Mouse (Mus musculus) heart, embryonic 15.5 days (tissue): ENCODE measurements around the gene Fbxo8. TPM values are rescaled to one million over a fixed set of nuclear protein-coding genes. Genes with fewer than 3 reads are reported as not detected.

ENCODE experiments used
- ATAC-seq: fragments of 200-750 bp; cut with Nextera tagmentation; replicated peaks from 2 replicates; pipeline ENCODE4 v1.8.0; 2017; ENCODE audit warnings: low read depth, moderate TSS enrichment; ENCODE audit not compliant: insufficient number of reproducible peaks, insufficient read depth, low FRiP score
- H3K27ac ChIP-seq: fragments of 300-500 bp; sonication (generic); 2 replicates; pipeline ENCODE4 v1.5.1; 2015; ENCODE audit warnings: mild to moderate bottlenecking, inconsistent platforms
- H3K27me3 ChIP-seq: fragments of 300-500 bp; sonication (generic); 2 replicates; pipeline ENCODE4 v1.6.1; 2015; ENCODE audit warnings: inconsistent platforms
- H3K36me3 ChIP-seq: fragments of 300-500 bp; sonication (generic); 2 replicates; pipeline ENCODE4 v1.6.1; 2015; ENCODE audit warnings: mild to moderate bottlenecking, inconsistent platforms
- H3K4me1 ChIP-seq: fragments of 300-500 bp; sonication (generic); replicated peaks from 2 replicates; pipeline ENCODE4 v1.6.1; 2015; ENCODE audit warnings: inconsistent platforms
- H3K4me2 ChIP-seq: fragments of 300-500 bp; sonication (generic); 2 replicates; pipeline ENCODE4 v1.6.1; 2015; ENCODE audit warnings: inconsistent platforms, mild to moderate bottlenecking, moderate library complexity
- H3K4me3 ChIP-seq: fragments of 300-500 bp; sonication (generic); 2 replicates; pipeline ENCODE4 v1.5.1; 2015; ENCODE audit warnings: mild to moderate bottlenecking, inconsistent platforms
- H3K9ac ChIP-seq: fragments of 300-500 bp; sonication (generic); 2 replicates; pipeline ENCODE4 v1.6.1; 2015; ENCODE audit warnings: mild to moderate bottlenecking, inconsistent platforms
- H3K9me3 ChIP-seq: fragments of 300-500 bp; sonication (generic); replicated peaks from 2 replicates; pipeline ENCODE4 v1.6.1; 2016; ENCODE audit warnings: inconsistent platforms
- WGBS: fragments of 180-500 bp; shearing (Covaris S2); methylation state at CpG from one replicate; pipeline ENCODE4 v1.1.7; 2015; ENCODE audit warnings: mixed read lengths; 5-methylcytosine and 5-hydroxymethylcytosine counted together
- polyA plus RNA-seq: library from polyadenylated mRNA; unstranded; fragments of >200 nt; fragmentation: Nextera tagmentation; extraction: Ambion mirVana; gene quantifications from 2 replicates; pipeline ENCODE4 v1.2.1, GENCODE M21; 2015

Gene Fbxo8
- polyA plus RNA-seq, 1 experiment from 2014 or later = 43.6 TPM

DNA sequence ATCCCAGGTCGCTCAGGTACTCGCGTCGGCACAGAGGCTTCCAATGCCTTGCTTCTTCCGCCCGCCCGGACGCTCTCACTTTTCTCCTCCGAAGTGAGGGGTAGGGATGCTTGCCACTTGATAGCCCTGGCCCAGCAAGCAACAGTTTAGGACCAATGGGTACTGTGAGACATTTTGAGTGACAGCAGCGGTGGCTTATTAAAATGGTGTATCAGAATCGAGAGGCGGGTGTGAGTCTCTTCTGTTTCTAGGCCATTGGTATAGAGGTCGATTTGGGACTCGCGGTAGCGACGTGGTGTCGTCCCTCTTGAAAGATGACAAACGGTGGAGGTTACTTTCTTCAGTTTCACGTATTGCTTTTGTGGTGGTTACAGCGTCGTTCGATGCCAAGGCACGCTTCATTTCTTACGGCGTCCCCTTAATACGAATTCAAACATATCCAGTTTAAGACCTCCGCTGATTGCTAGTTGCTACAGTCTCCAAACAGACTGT lies 517 bp downstream of the Fbxo8 start:
- H3K4me1 ChIP-seq = peaks cover 17% of the 10 kb centered on the region
- H3K9me3 ChIP-seq = no peaks in the 10 kb centered on the region
- peak overlapping the region; percentile 81 for H3K9ac ChIP-seq
- peak; percentile 97 for ATAC-seq
- peak overlapping the region; percentile 96 for H3K4me3 ChIP-seq
- no peaks in the 10 kb centered on the region for H3K36me3 ChIP-seq
- H3K4me2 ChIP-seq = peak overlapping the region; percentile 63
- no peaks in the 10 kb centered on the region for H3K27me3 ChIP-seq
- under 1% methylated on average over 28 of the region's 28 CpGs for WGBS
- peak overlapping the region; percentile 93 for H3K27ac ChIP-seq

DNA sequence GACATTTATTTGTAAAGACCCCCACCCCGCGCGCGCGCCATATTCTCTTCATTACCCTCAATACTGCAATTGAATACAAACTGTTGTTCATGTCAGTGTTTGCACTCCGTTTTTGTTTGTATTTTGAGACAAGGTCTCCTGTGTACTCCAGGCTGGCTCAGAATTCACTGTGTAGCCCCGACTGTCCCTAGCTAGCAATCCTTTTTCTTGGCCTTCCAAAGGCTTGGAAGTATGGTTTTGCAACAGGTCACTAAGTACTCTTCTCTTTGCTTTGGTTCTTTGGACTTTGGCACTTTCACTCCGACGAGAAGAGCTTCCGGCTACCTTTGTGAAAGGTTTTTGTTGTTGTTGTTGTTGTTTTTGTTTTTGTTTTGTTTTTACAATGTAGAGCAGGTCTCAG lies 1.2 kb downstream of the Fbxo8 start:
- Histone ChIP-seq H3K27me3 (no peaks in the 10 kb centered on the region), H3K4me1 (peaks cover 17% of the 10 kb centered on the region), H3K4me2 (peak overlapping the region; percentile 63), H3K9ac (peak overlapping the region; percentile 81; the same call in 1 of the 2 replicates), H3K27ac (0 out of 2 replicates have a peak overlapping the region, but pooled peaks have one; percentile 93), H3K4me3 (peak overlapping the region; percentile 96), H3K36me3 (no peaks in the 10 kb centered on the region), H3K9me3 (no peaks in the 10 kb centered on the region)
- no peak for ATAC-seq
- 23% methylated on average over 10 of the region's 10 CpGs for WGBS

DNA sequence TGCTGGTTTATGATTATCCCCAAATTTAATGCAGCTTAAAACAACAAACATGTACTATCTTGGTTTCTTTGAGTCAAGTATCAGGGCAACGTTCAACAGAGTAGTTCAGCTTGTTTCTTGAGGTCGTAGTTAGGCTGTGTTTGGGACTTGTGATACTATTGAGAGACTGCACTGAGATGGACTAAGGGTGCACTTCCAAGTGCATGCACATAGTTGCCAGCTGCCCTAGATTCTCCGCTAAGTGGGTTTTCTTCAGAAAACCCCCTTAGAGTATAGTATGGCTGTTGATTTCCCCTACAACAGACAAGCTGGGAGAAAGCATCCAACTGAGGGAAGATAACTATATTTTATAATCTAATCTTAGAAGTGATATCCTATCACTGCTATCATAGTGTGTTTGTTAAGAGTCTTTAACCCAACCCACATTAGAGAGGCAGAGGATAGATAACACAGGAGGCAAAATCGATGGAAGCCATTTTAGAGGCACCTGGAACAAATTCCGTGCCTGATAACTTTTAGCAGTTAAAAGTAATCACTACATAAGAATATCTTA lies 1.7 kb downstream of the Fbxo8 start:
- peak overlapping the region; percentile 63 for H3K4me2 ChIP-seq
- no peak overlapping the region for H3K27ac ChIP-seq
- H3K9ac ChIP-seq = no peak overlapping the region
- no peaks in the 10 kb centered on the region for H3K36me3 ChIP-seq
- H3K4me1 ChIP-seq = peaks cover 17% of the 10 kb centered on the region
- 35% methylated on average over 5 of the region's 5 CpGs for WGBS
- no peaks in the 10 kb centered on the region for H3K9me3 ChIP-seq
- ATAC-seq = no peak
- no peaks in the 10 kb centered on the region for H3K27me3 ChIP-seq
- peak overlapping the region; percentile 96 for H3K4me3 ChIP-seq

DNA sequence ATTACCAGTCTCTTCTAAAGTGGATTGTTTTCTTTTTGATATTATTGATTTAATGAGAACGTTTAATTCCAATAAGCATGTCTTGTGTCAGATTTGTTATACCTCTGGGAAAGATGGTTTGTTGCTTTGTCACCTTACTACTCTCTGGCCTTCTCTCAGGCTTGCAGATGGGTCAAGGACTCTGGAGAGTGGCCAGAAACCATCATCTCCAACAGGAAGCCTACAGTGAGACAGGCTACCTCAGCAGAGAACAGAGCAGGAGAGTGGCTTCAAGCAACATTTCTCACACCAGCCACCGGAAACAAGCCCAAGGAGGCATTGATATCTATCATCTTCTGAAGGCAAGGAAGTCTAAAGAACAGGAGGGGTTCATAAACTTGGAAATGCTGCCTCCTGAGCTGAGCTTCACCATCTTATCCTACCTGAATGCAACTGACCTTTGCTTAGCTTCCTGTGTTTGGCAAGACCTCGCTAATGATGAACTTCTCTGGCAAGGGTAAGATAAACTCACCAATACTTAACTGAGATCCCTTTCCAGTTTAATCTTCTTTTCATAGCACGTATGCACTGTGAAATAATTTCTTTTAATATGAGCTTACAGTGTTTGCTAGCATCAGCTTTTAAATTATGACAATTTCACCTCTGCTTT lies 13.6 kb downstream of the Fbxo8 start:
- no peak overlapping the region for H3K4me3 ChIP-seq
- no peaks in the 10 kb centered on the region for H3K4me1 ChIP-seq
- no peaks in the 10 kb centered on the region for H3K36me3 ChIP-seq
- H3K9me3 ChIP-seq = no peaks in the 10 kb centered on the region
- no peak overlapping the region for H3K4me2 ChIP-seq
- no peak for ATAC-seq
- 68% methylated on average over 4 of the region's 4 CpGs for WGBS
- H3K27me3 ChIP-seq = no peaks in the 10 kb centered on the region
- H3K9ac ChIP-seq = no peak overlapping the region
- H3K27ac ChIP-seq = no peak overlapping the region

DNA sequence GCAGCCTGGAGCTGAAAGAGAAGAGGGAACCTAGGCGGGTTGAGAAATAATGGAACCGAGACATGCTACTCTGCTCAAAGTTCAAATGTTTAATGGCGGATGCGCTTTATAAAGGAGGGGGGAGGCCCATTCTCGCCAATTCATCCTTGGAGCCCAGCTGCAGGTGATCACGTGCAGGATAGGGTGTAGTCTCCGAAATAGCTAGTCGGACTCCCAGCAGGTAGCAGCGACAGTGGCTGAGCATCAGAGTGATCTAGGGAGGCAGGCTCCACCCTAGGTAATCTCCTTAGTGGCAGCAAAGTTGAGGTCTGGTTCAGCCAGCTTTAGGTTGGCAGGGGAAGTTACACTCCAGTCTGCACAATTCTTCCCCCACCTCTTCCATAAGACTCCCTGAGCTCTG lies 16.0 kb downstream of the Fbxo8 start:
- no peak for ATAC-seq
- Histone ChIP-seq H3K36me3 (no peaks in the 10 kb centered on the region), H3K4me1 (no peaks in the 10 kb centered on the region), H3K27me3 (no peaks in the 10 kb centered on the region), H3K9ac (no peak overlapping the region), H3K4me3 (no peak overlapping the region), H3K27ac (no peak overlapping the region), H3K4me2 (no peak overlapping the region), H3K9me3 (no peaks in the 10 kb centered on the region)
- WGBS = 88% methylated on average over 9 of the region's 9 CpGs

DNA sequence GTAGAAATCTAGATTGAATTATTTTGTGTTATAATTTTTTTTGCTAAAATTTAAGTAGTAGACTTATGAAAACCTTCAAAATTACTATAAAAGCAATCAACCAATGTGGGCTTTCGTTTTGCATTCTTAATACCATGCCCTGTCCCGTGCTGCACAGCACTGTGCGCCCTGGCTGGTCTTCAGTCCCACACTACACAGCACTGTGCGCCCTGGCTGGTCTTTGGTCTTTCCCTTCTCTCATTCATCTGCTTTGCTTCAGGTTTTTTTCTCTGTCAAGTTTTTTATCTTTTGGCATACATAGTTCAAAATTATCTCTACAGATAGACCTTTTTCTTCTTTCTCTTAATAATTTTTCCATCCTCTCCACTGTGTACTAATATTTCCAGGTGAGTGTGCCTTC lies 30.0 kb downstream of the Fbxo8 start:
- no peak for ATAC-seq
- Histone ChIP-seq H3K27me3 (no peaks in the 10 kb centered on the region), H3K9ac (no peak overlapping the region), H3K4me1 (no peaks in the 10 kb centered on the region), H3K4me3 (no peak overlapping the region), H3K9me3 (no peaks in the 10 kb centered on the region), H3K4me2 (no peak overlapping the region), H3K36me3 (no peaks in the 10 kb centered on the region), H3K27ac (no peak overlapping the region)
- WGBS = 90% methylated on average over 4 of the region's 4 CpGs

DNA sequence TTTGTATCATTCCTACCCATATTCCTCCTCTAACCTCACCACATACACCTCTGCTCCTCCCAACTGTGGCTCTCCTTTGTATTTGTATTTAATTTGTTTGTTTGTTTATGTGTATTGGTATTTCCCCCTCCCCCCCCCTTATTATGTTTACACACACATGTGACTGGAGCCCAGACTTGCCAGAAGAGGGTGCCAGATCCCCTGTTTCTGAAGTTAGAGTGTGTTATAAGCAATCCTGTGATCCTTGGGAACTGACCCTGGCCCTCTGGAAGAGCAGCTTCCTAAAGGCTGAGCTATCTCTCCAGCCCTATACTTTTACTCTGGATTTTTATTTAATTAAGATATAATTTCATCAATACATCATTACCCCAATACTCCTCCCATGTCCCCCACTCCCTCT lies 32.0 kb downstream of the Fbxo8 start:
- Histone ChIP-seq H3K9me3 (no peaks in the 10 kb centered on the region), H3K27ac (no peak overlapping the region), H3K36me3 (no peaks in the 10 kb centered on the region), H3K27me3 (no peaks in the 10 kb centered on the region), H3K4me3 (no peak overlapping the region), H3K4me1 (no peaks in the 10 kb centered on the region), H3K4me2 (no peak overlapping the region), H3K9ac (no peak overlapping the region)
- no peak for ATAC-seq

DNA sequence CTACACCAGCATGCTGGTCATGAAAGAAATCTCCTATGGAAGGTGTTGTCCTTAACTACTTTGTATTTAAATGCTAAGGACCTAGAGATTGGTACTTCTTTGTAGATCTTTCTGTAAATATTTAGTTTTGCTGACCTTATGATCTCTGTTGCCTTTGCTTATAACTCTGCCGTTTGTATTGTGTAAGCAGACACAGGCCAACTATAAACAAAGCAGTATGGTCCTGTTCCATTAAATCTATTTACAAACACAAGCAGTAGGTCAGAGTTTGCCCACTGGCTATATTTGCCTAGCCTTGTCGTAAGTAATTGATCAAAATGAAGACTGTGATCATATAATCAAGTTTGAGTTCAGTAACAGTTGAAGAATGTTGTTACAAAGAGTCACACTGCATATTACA lies 38.1 kb downstream of the Fbxo8 start:
- ATAC-seq = no peak
- WGBS = 73% methylated on average over 2 of the region's 2 CpGs
- no peaks in the 10 kb centered on the region for H3K9me3 ChIP-seq
- no peak overlapping the region for H3K9ac ChIP-seq
- H3K36me3 ChIP-seq = no peaks in the 10 kb centered on the region
- no peaks in the 10 kb centered on the region for H3K4me1 ChIP-seq
- no peaks in the 10 kb centered on the region for H3K27me3 ChIP-seq
- H3K27ac ChIP-seq = no peak overlapping the region
- no peak overlapping the region for H3K4me2 ChIP-seq
- no peak overlapping the region for H3K4me3 ChIP-seq

DNA sequence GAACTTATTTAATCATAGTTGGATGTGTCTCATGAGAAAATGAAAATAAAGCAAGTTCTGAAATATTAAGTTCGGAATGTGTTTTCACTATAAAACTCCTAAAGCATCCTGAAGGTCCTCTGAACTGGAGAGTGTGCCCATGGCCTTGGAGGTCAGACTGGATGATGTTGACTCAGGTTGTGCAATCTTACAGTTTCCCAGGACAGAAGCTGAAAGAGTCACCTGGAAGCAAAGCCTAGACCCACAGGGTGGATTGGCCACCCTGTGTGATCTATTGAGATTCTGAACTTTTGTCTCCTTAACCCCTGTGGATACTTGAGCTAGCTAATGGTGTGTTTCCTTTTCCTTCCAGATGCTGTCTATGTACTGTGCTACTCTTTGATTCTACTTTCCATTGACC lies 40.2 kb downstream of the Fbxo8 start:
- Histone ChIP-seq H3K36me3 (no peaks in the 10 kb centered on the region), H3K4me3 (no peak overlapping the region), H3K9ac (no peak overlapping the region), H3K27ac (no peak overlapping the region), H3K4me2 (no peak overlapping the region), H3K4me1 (no peaks in the 10 kb centered on the region), H3K9me3 (no peaks in the 10 kb centered on the region), H3K27me3 (no peaks in the 10 kb centered on the region)
- ATAC-seq = no peak
- WGBS = 91% methylated on average over 1 of the region's 1 CpGs

DNA sequence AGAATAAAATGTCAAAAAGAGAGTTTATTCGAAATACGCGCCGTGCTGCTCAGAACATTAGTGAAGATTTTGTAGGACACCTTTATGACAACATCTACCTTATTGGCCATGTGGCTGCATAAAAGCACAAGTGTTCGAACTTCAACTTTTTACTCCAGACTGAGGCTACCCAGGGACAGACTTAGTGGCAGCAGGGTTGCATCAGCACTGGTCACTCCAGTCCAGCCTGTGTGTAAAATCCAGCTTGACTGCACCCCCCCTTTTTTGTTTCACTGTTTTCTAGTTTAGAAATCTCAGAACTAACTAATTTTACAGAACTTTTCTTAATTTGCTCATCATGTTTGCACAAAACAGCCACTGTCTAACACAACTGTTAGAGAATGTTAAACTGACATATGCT lies 40.6 kb downstream of the Fbxo8 start:
- 95% methylated on average over 5 of the region's 5 CpGs for whole genome bisulfite sequencing
- Histone ChIP-seq H3K4me2 (no peak overlapping the region), H3K36me3 (no peaks in the 10 kb centered on the region)

DNA sequence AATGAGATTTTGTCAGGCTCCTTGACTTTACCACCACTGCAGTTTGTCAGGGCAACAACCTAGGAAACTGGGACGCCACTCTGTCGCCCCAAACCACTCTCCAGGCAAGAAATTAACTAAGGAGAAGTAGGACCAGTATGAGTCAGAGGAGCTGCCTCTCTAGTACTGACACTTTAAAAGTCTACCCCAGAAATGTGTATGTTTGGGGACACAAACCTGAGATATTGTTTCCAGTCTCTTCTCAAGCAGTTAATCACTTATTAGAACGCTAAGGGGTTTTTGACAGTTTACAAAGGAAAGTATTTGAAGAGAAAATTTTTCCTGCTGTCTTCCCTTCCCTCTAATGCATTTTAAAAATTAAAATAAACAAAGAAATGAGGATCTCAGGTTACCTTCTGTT lies 55.6 kb downstream of the Fbxo8 start:
- H3K9me3 ChIP-seq = no peaks in the 10 kb centered on the region
- H3K4me3 ChIP-seq = no peak overlapping the region
- no peak overlapping the region for H3K27ac ChIP-seq
- no peak for ATAC-seq
- 47% methylated on average over 3 of the region's 3 CpGs for WGBS
- no peaks in the 10 kb centered on the region for H3K36me3 ChIP-seq
- no peak overlapping the region for H3K9ac ChIP-seq
- no peaks in the 10 kb centered on the region for H3K4me1 ChIP-seq
- no peaks in the 10 kb centered on the region for H3K27me3 ChIP-seq
- H3K4me2 ChIP-seq = no peak overlapping the region

More for the DNA sequence above, 40.6 kb downstream of the Fbxo8 start:
- Histone ChIP-seq H3K4me3 (no peak overlapping the region), H3K9me3 (no peaks in the 10 kb centered on the region), H3K27ac (no peak overlapping the region), H3K27me3 (no peaks in the 10 kb centered on the region), H3K4me1 (no peaks in the 10 kb centered on the region), H3K9ac (no peak overlapping the region)
- ATAC-seq = no peak

DNA sequence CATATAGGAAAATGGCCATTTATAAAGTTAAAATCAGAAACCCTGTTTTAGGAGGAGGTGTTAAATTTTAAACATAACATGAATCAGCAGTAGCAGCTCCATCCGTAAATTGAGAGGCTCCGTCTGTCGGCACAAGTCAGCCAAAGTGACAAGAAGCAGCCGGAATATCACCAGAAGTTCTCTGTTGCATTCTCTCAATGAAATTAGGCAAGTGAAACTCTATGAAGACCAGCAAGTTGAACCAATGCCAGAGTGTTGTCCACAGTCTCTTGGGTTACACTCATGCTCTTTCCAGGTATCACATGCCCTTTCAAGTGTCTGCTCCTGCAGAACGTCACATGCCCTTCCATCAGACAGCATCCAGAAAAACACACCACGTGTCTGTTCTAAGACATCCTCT lies 60.8 kb downstream of the Fbxo8 start:
- no peak overlapping the region for H3K4me2 ChIP-seq
- WGBS = 35% methylated on average over 6 of the region's 6 CpGs
- no peak; the same call in 1 of the 2 replicates for ATAC-seq

More for the DNA sequence above, 60.8 kb downstream of the Fbxo8 start:
- H3K27me3 ChIP-seq = no peaks in the 10 kb centered on the region
- H3K36me3 ChIP-seq = no peaks in the 10 kb centered on the region
- H3K4me1 ChIP-seq = peaks cover 2% of the 10 kb centered on the region; the same call in 1 of the 2 replicates
- no peak overlapping the region for H3K9ac ChIP-seq
- no peaks in the 10 kb centered on the region for H3K9me3 ChIP-seq
- H3K4me3 ChIP-seq = no peak overlapping the region
- H3K27ac ChIP-seq = no peak overlapping the region
